Mouse (Mus musculus) lung, postnatal 14 days (tissue): ENCODE data around the gene Lmx1a.

Source experiments
- DNase-seq: peaks from one replicate; pipeline ENCODE4 v3.0.0; 2021

Gene Lmx1a

DNA sequence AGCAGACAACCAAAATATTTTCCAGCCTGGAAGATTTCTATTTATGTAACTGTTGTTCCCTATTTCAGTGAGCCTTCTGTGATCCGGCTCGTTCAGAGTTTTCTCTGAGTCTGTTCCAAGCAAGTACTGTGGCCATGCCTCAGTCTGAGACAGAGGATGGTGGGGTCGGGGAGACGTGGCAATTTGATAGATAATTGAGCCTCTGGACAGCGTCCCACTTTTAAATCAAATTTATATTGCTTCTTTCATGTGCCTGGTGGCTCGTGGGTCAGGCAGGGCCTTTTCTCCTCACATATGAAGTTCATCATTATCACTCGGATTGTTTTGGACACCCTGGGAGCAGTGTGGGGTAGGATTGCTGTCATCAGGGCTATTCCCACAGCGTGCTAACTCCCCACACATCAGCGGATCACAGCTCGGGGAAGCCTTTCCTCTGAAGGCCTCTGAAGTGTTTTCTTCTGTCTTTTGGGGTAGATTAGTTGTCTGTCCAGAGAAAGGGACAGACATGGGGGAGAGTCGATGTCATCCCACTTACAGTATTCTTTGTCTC is 6.9 kb downstream of the Lmx1a start:
- DNase-seq, result no peak

DNA sequence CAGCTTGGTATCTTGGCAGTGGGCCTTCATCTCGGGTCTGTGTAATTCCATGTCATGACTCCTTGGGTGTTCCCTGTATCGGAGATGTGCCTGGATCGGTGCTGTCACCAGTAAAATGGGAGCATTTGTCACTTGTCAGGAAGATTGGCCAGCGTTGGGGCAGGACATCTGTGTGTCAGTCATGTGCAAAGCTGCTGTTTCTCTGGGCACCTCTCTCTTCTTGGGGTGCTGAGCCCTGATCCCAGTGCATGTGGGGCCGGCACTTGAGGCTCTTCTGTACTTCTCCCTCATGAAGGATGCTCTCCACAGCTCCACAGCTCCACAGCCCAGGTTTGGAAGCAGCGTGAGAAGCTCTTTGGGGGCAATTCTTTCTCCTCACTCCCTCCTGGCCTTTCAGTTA is 10.7 kb downstream of the Lmx1a start:
- DNase-seq, result no peak

- no peak for DNase-seq
Measured at GRCm38 (mm10) chr1:167700221-167700620, 11.2 kb downstream of the Lmx1a start.

DNA sequence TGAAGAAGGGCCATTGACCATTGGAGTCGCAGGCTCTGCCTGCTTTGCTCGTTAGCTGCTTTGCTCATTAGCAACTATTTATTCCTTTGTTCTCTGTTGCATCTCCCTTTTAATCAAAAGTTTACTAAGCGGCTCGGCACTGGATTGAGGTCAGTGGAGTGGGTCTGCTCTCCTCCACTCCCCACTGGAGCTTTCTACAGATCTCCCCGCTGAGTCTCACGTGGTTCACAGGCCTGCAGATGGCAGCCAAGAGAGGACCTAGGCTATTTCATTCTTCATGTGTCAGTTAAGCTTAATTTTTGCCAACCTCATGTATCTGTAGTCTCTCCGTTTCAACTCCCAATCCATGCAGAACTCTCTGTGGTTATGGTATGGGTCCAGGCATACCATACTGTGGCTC is 16.5 kb downstream of the Lmx1a start:
- DNase-seq, result no peak

DNA sequence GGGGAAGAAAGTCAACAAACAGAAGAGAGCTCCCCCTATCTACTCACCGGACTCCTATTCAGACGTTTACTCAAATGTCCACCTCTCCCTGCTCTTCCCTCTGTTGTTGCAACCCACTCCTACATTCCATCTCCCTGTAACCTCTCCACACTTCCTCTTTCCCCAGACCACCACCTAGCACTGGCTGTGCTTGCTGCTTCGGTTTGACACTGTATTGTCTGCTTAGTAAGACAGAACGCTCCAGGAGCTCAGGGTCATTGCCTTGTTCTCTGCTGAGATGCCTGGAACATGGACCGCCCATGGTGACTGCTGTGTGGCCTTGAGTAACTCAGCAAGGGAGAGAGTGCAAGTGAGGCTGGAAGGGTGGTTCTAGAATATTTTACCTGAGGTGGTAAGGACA is 19.7 kb downstream of the Lmx1a start:
- DNase-seq, result no peak

- DNase-seq, result no peak
Measured at GRCm38 (mm10) chr1:167715730-167716341, 26.8 kb downstream of the Lmx1a start.

- no peak for DNase-seq
Measured at GRCm38 (mm10) chr1:167734471-167734870, 45.4 kb downstream of the Lmx1a start.

DNA sequence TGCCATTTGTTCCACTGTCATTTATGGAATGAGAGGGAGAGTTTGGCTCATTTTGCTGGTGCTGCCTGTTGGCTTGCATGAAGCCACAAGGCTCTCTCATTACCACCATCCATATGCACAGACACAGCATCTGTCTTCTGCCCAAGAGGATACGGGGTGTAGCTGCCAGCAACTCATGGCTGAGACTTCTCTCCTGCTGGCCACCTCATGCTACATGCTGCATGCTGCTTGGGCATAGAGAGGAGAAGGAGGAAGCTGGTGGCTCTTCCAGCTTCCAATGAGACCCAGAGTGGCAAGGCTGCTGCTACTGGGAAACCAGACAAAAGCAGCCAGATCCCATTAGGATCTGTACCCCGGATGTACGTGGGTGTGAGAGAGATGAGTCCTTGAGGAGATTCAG is 47.8 kb downstream of the Lmx1a start:
- no peak for DNase-seq

GRCm38 (mm10) chr1:167739286-167739685 is 50.2 kb downstream of the Lmx1a start:
- no peak for DNase-seq

DNA sequence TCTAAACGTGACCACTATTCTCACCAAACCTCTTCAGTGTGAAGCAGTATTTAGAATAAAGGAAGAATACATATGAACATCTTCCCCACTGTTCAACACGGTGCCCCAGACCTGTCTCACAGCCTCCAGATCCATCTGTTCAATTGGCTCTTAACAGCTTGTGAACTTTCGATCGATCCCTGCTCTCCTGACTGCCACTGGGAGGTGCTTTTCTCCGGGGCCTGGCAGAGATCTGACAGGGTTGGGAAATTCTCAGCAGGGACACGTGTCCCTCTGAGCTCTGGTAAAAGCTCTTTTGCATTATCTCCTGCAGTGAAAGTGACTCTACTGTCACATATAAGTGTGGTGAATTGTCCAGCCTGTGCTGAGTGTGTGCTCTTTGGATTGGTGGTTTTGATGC is 57.6 kb downstream of the Lmx1a start:
- no peak for DNase-seq

- peak; percentile 26 for DNase-seq
Measured at GRCm38 (mm10) chr1:167752661-167753060, 63.6 kb downstream of the Lmx1a start.

DNA sequence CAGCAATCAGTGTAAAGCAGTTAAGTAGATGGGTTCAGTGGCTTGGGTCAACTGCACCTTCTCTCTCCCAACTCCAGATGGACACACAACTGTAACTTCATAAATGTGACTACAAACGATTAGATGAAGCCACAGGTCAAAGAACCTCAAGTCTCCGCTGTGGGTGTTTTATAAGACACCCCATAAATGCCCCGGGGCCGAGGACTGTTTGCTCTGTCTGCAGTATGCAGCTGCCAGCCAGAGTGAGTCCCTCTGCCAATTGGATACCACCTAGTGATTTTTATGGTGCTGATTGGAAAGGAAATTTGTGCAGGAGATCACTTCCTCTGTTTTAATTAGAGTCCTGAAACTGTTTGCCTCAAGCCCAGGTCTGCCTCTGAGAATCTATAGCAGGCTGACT is 65.0 kb downstream of the Lmx1a start:
- no peak for DNase-seq

DNA sequence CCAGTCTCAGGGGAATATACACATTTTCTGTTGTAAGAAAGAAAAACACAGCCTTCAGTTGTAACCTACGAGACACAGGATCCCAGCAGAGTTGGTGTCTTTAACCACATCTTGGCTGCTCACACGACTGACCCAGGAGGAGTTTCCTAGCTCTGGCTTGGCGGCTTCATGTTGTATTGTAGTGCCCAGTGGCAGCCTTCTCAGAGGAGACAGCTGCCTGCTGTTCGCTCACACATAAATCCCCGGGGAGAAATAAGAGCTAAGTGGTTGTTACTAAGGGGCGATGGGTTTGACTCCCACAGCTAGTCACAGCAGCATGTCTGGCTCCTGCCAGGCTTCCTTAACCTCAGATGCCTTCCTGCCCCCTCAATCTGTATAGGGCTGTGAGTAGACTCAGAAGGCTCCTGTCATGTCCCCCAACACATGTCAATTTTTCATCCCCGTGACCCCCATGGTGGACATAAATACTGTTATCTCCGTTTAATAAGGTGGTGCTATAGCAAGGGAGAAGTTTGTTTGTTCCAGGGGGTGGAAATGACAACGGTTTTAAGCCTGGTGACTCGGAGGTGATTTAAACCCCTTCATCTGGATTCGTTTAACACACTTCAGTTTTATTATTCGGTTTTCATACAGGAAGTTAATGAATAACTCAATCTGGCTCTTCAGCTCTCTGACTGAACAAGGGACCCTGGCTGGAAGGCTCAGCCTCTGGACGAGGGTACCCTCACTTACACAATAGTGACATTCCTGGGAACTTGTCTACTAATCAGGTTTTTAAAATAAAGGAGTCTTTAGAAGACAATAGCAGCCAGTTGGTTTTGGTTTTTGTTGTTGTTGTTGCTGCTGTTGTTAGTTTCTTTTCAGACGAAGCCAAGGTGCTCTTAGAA is 65.8 kb downstream of the Lmx1a start:
- DNase-seq, result no peak

GRCm38 (mm10) chr1:167758208-167758607 is 69.2 kb downstream of the Lmx1a start:
- no peak for DNase-seq

DNA sequence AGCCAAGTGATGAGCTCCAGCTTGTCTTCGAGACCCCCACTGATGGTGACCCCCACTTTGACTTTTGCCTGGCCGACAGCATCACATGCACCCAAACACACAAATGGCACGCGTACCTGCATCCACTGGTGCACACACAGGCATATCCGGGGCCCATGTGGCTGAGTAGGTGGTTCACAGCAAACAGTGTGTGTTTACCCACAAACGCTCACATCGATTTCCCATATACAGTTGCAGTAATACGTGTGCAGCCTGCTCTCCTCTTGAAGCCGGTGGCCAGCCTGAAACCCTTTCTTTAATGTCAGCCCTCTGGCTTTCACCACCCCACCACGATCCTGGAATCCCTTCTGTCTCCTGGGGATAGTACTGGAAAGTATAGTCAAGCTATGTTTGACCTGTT is 71.3 kb downstream of the Lmx1a start:
- no peak for DNase-seq

GRCm38 (mm10) chr1:167761785-167762223 is 72.8 kb downstream of the Lmx1a start:
- no peak for DNase-seq

DNA sequence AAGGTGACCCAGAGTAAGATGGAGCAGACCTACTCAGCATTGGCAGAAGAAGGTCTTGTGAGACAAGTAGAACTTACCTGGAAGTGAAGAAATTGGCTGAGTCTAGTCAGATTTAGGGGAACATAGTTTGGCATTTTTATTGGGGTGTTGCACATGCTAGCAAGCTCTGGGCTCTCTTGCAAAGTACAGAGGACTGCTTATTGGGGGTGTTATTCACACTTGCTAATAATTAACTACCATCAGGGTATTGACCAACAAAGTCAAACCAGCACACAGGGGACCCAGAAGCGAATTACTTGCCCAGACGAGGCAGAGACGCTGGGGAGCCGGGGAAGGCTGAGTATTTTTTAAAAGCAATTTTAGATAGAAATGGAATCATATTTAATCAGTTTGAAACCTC is 77.6 kb downstream of the Lmx1a start:
- no peak for DNase-seq

DNA sequence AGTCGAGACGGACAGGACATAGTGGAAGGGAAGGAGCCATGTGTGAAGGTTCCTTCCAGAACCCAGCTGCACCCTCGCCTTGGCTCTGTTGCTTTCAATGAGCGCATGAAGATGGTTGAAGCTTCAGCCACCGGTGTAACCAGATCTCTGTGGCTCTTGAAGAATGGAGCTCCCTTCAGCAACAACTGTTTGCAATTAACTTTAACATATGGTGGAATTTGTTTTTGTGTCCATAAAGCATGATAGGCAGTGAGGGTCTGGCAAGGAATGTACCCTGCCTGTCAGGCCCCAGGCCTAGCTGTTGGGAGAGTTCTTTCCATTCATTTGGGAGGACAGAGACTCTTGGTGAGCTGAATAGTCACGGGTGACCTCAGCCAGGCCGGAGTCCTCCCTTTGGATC is 81.4 kb downstream of the Lmx1a start:
- no peak for DNase-seq

DNA sequence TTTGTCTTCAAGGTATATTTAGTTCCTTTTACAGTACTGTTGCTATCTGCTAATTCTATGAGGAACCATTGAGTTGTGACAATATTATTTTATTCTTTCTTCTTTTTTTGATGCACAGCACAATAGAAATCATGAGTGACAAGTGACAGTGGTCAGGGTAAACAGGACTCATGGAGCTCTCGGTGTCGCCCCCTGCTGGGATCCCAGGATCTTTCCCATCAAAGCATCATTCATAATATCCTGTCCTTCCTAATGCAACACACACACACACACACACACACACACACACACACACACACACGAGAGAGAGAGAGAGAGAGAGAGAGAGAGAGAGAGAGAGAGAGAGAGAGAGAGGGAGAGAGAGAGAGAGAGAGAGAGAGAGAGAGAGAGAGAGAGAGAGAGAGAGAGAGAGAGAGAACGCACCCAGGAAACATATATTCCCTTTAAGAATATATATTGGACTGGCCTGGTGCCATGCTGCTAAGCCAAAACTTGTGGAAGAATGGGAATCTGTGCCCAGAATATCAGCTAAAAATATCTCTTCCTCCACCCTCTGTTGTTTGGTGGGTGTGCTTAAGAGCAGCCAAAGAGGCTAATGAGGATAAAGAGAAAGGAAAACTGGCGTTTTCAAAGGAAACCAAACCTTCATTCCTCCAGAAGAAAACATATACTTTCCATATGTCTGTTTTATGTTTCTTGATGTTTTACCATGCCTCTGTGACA is 90.9 kb downstream of the Lmx1a start:
- DNase-seq, result no peak

GRCm38 (mm10) chr1:167781787-167782484 is 92.9 kb downstream of the Lmx1a start:
- DNase-seq, result peak; percentile 70

GRCm38 (mm10) chr1:167784067-167784466 is 95.0 kb downstream of the Lmx1a start:
- DNase-seq, result no peak

DNA sequence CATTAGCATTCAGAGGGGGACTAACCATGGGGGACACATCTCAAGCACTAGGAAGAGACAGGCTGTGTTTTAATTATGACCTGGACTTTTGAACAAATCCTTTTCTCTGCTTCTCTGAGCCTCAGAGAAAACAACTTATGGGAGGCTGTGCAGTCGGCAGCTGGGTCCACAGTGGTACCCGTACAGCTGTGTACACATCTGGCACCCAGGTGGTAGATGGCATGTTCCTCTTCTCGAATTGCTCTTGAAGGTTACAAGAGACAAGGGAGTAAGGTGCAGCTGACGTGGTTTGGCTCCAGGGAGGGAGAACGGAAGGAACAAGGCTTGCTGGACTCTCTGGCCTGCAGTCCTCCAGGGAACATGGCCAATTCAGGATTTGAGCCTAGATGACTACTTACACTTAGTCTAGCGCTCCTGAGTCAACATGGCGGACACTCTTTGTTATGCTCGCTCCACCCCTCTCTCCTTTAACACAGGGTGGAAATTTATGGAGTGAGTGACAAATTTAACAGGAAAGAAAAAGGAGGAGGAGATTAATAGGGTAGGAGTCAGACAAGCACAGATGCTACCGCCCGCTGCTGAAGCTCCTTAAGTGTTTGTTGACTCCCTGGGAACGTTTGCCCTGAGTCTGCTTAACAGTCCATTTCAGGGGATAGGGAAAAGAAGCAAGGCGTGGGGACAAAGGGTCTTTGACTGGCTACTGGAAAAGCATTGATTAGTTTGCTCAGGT is 99.8 kb downstream of the Lmx1a start:
- DNase-seq, result no peak
